Mouse (Mus musculus): ENCODE results near the gene Ccdc85b. TPM values are rescaled to one million over a fixed set of nuclear protein-coding genes. Genes with fewer than 3 reads are reported as not detected.

The Ccdc85b gene
- polyA plus RNA-seq, 1 experiment from 2014 or later = 7.7 TPM

DNA sequence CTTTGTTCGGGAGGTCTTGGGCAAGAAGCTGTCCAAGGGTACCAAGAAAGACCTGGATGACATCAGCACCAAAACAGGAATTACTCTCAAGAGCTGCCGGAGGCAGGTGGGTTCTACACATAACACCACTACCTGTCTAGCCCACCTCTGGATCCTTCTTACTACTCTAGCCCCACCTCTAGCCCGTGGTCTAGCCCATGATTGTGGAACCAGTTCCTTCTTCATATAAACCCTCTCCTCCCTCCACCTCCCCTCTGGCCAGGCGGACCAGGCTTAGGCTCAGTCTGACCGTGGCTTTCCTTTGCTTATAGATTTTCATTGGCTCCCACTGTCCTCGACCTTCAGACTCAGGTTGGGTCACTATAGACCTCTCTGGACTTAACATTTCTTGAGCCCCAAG, 3.7 kb upstream of the Ccdc85b start:
- H3K4me2 ChIP-seq (ENCODE audit: low read depth, low read length) = peak overlapping the region; percentile 90
- no peaks in the 10 kb centered on the region for H3K9me3 ChIP-seq (ENCODE audit: control insufficient read depth, low read length)
- 0 out of 2 replicates have a peak, but pooled peaks cover 3% of the 10 kb centered on the region for H3K27me3 ChIP-seq (ENCODE audit: control insufficient read depth, insufficient read depth, low read depth, low read length)
- peaks cover 19% of the 10 kb centered on the region for H3K36me3 ChIP-seq (ENCODE audit: control insufficient read depth, insufficient read depth, low read length)
- 83% methylated on average over 6 of the region's 6 CpGs for WGBS
- H3K4me1 ChIP-seq (replicated peaks; ENCODE audit: control insufficient read depth, insufficient read depth, low read length) = peaks cover 27% of the 10 kb centered on the region
- H3K9ac ChIP-seq (ENCODE audit: low read length) = peak overlapping the region; percentile 84
- H3K27ac ChIP-seq (ENCODE audit: low read length) = no peak overlapping the region
- ATAC-seq (ENCODE audit: low read depth) = no peak
- H3K4me3 ChIP-seq (ENCODE audit: low read length) = peak overlapping the region; percentile 90

DNA sequence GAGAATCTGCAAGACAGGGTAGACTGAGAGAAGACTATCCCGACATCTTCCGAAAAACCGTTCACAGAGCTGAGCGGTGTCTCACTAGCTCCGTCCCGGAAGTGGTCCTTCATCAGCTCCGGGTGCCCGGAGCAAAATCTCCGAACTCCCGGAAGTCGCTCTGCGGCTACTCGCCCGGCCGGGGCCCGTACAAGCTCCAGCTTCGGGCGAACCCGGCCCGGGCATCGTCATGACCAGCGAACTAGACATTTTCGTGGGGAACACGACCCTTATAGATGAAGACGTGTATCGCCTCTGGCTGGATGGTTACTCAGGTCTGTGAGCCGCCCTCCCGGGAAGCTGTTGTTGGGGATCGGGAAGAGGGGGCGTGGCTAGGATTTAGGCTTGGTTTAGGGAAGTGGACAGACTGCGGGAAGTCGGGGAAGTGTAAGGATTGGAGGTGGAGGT, 2.8 kb upstream of the Ccdc85b start, which contains the start of gene Fibp:
Fibp (plus strand) TSS at position 151 of the 447 bp plus-strand sequence.
- under 1% methylated on average over 32 of the region's 32 CpGs for WGBS
- Histone ChIP-seq H3K4me1 (replicated peaks; ENCODE audit: control insufficient read depth, insufficient read depth, low read length) (peaks cover 36% of the 10 kb centered on the region), H3K4me3 (ENCODE audit: low read length) (peak within 1 kb of the TSS; percentile 90)

DNA sequence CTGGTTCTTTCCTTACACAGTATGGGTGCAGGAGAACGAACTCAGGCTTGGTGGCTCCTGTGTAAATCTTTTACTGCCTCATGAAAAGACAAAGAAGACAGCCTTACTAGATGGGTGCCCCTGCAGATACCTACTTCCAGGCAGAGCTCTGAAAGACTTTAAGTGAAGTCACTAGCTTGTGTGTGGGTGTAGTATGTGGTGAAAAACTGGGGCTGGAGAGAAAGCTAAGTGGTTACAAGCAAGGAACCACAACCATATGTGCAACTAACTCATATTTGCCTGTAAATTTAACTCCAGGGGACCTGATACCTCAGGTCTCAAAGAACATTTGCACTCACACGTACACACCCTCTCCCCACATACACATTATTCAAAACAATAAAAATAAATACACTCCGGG, 2.2 kb upstream of the Ccdc85b start:
- Histone ChIP-seq H3K4me2 (ENCODE audit: low read depth, low read length) (peak overlapping the region; percentile 90), H3K36me3 (ENCODE audit: control insufficient read depth, insufficient read depth, low read length) (peaks cover 6% of the 10 kb centered on the region; the same call in 1 of the 2 replicates), H3K27me3 (ENCODE audit: control insufficient read depth, insufficient read depth, low read depth, low read length) (0 out of 2 replicates have a peak, but pooled peaks cover 3% of the 10 kb centered on the region), H3K9ac (ENCODE audit: low read length) (peak overlapping the region; percentile 84), H3K27ac (ENCODE audit: low read length) (peak overlapping the region; percentile 18; the same call in 1 of the 2 replicates), H3K4me1 (replicated peaks; ENCODE audit: control insufficient read depth, insufficient read depth, low read length) (peaks cover 41% of the 10 kb centered on the region), H3K9me3 (ENCODE audit: control insufficient read depth, low read length) (no peaks in the 10 kb centered on the region), H3K4me3 (ENCODE audit: low read length) (peak overlapping the region; percentile 90)
- ATAC-seq (ENCODE audit: low read depth) = no peak
- 13% methylated on average over 3 of the region's 3 CpGs for WGBS

More for the DNA sequence above, 2.8 kb upstream of the Ccdc85b start, which contains the start of gene Fibp:
- Histone ChIP-seq H3K36me3 (ENCODE audit: control insufficient read depth, insufficient read depth, low read length) (peaks cover 11% of the 10 kb centered on the region), H3K4me2 (ENCODE audit: low read depth, low read length) (peak within 1 kb of the TSS; percentile 90), H3K9ac (ENCODE audit: low read length) (peak within 1 kb of the TSS; percentile 84), H3K27me3 (ENCODE audit: control insufficient read depth, insufficient read depth, low read depth, low read length) (0 out of 2 replicates have a peak, but pooled peaks cover 3% of the 10 kb centered on the region), H3K27ac (ENCODE audit: low read length) (peak within 1 kb of the TSS; percentile 77), H3K9me3 (ENCODE audit: control insufficient read depth, low read length) (no peaks in the 10 kb centered on the region)
- peak; percentile 48 for ATAC-seq (ENCODE audit: low read depth)

DNA sequence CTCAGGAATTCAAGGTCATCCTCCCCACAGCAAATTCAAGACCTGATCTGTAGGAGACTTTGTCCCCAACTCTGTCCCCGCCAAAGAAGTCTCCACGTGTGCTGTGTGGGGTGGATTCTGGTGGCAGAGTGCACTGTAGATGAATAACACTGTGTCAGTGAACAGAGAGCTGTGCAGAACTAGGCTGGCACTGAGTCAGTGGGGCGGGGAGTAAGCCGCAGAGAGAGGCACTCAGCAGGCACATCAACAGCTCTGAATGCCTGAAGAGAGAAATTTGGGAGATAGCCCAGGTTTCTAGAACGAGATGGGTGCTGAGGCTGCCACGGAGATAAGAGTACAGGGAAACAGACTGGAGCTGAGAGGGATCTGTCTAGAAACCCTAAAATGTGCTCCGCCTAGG, 1.3 kb upstream of the Ccdc85b start:
- Histone ChIP-seq H3K9me3 (ENCODE audit: control insufficient read depth, low read length) (no peaks in the 10 kb centered on the region), H3K4me1 (replicated peaks; ENCODE audit: control insufficient read depth, insufficient read depth, low read length) (peaks cover 36% of the 10 kb centered on the region), H3K9ac (ENCODE audit: low read length) (no peak overlapping the region), H3K27ac (ENCODE audit: low read length) (no peak overlapping the region), H3K27me3 (ENCODE audit: control insufficient read depth, insufficient read depth, low read depth, low read length) (0 out of 2 replicates have a peak, but pooled peaks cover 3% of the 10 kb centered on the region), H3K36me3 (ENCODE audit: control insufficient read depth, insufficient read depth, low read length) (peaks cover 7% of the 10 kb centered on the region), H3K4me3 (ENCODE audit: low read length) (no peak overlapping the region), H3K4me2 (ENCODE audit: low read depth, low read length) (no peak overlapping the region)
- WGBS = 64% methylated on average over 7 of the region's 7 CpGs
- ATAC-seq (ENCODE audit: low read depth) = no peak

DNA sequence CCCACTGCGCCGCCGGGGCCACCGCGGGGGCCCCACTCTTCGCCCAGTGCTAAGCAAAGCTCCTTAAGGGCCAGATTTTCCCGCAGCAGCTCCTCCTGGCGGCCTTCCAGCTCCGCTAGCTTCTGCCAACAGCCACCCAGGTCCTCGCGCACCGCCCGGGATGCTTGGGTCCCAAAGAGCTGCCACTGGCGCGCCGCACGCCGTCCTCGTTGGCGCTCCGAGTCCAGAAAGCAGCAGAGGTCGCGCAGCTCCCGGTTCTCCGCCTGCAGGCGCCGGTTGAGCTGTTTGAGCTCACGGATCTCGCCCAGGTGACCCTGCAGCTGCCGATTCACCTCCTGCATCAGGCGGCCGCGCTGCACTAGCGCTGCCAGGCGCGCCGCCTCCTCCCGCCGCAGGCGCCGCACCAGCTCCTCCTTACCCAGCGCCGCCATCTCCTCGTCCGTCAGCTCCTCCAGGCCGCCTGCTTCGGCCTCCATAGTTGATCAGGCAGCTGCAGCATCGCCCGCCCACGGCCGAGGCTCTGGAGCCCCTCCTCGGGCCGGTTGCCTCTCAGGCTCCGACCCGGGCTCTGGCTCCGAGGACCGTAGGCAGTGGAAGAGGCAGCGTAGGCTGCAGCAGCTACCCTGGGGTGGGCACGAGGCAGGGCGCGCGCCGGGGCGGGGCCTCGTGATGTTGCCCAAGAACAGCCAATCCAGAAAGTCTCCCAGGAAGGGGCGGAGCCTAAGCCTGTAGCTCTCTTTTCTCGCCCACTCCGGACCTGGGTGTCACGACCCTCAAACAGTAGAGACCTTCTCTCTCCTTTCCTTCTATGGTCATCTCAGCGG, 560 bp downstream of the Ccdc85b start:
- H3K9me3 ChIP-seq (ENCODE audit: control insufficient read depth, low read length) = no peaks in the 10 kb centered on the region
- H3K4me1 ChIP-seq (replicated peaks; ENCODE audit: control insufficient read depth, insufficient read depth, low read length) = peaks cover 31% of the 10 kb centered on the region
- peak overlapping the region; percentile 97 for H3K4me2 ChIP-seq (ENCODE audit: low read depth, low read length)
- H3K36me3 ChIP-seq (ENCODE audit: control insufficient read depth, insufficient read depth, low read length) = peaks cover 4% of the 10 kb centered on the region; the same call in 1 of the 2 replicates
- peak overlapping the region; percentile 92 for H3K4me3 ChIP-seq (ENCODE audit: low read length)
- ATAC-seq (ENCODE audit: low read depth) = peak; percentile 93
- H3K27ac ChIP-seq (ENCODE audit: low read length) = peak overlapping the region; percentile 95
- under 1% methylated on average over 70 of the region's 70 CpGs for WGBS
- H3K27me3 ChIP-seq (ENCODE audit: control insufficient read depth, insufficient read depth, low read depth, low read length) = 0 out of 2 replicates have a peak, but pooled peaks cover 3% of the 10 kb centered on the region
- peak overlapping the region; percentile 92 for H3K9ac ChIP-seq (ENCODE audit: low read length)

DNA sequence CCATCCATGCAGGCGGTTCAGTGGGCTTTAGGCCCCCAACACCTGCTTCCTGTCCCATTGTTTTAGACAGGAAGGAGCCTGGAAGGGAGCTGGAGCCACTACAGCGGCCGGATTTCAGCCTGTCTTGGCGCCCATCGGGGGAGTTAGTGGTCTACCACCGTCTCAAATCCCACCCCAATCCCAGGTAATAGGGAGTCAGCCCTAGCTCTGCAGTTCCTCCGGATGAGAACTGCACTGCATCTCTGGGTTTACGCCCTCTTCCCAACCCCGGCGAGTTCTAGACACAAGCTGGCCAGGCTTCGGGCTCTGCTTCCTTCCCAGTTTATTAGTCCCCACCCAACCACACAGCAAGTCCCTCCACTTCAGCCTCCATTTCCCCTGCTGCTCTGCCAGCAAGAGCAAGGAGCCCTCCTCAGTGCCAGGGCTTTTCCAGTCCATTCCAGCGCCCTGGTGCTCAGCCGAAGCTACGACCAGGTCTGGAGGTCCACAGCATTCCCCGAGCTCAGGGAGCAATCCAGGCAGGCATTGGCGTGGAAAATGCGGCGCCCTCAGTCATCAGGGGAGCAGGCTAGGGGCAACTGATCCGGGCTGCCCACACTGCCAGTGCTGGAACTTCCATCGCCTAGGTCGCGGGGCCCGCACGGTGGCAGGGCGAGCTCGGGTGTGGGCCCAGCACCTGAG, 1.3 kb downstream of the Ccdc85b start:
- peak; percentile 6; the same call in 1 of the 2 replicates for ATAC-seq (ENCODE audit: low read depth)
- WGBS = 2% methylated on average over 26 of the region's 26 CpGs

DNA sequence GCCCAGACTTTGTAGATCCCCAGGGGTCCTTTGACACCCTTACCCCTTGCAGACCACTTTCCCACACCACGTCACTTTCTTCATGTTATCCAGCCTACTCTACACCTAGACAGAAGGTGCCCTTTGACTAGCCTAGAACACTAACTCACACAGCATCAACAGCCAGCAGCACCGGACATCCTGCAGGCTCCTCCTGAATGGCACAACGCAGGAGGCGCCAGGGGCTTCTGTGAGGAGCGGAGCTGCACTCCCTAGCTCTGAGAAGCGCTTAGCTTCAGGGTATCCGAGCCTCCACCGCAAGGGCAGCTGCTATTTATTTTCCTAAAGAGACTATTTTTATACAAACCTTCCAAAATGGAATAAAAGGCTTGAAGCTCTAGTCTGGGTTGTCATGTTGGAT, 2.1 kb downstream of the Ccdc85b start:
- no peaks in the 10 kb centered on the region for H3K9me3 ChIP-seq (ENCODE audit: control insufficient read depth, low read length)
- peak overlapping the region; percentile 92 for H3K4me3 ChIP-seq (ENCODE audit: low read length)
- H3K36me3 ChIP-seq (ENCODE audit: control insufficient read depth, insufficient read depth, low read length) = peaks cover 4% of the 10 kb centered on the region; the same call in 1 of the 2 replicates
- no peak for ATAC-seq (ENCODE audit: low read depth)
- peaks cover 24% of the 10 kb centered on the region for H3K4me1 ChIP-seq (replicated peaks; ENCODE audit: control insufficient read depth, insufficient read depth, low read length)
- WGBS = 55% methylated on average over 8 of the region's 8 CpGs
- H3K9ac ChIP-seq (ENCODE audit: low read length) = peak overlapping the region; percentile 92
- peaks cover 3% of the 10 kb centered on the region; the same call in 1 of the 2 replicates for H3K27me3 ChIP-seq (ENCODE audit: control insufficient read depth, insufficient read depth, low read depth, low read length)
- peak overlapping the region; percentile 97 for H3K4me2 ChIP-seq (ENCODE audit: low read depth, low read length)
- H3K27ac ChIP-seq (ENCODE audit: low read length) = peak overlapping the region; percentile 56

More for the DNA sequence above, 1.3 kb downstream of the Ccdc85b start:
- Histone ChIP-seq H3K27me3 (ENCODE audit: control insufficient read depth, insufficient read depth, low read depth, low read length) (0 out of 2 replicates have a peak, but pooled peaks cover 3% of the 10 kb centered on the region), H3K9me3 (ENCODE audit: control insufficient read depth, low read length) (no peaks in the 10 kb centered on the region), H3K4me1 (replicated peaks; ENCODE audit: control insufficient read depth, insufficient read depth, low read length) (peaks cover 29% of the 10 kb centered on the region), H3K9ac (ENCODE audit: low read length) (peak overlapping the region; percentile 92), H3K4me2 (ENCODE audit: low read depth, low read length) (peak overlapping the region; percentile 97), H3K36me3 (ENCODE audit: control insufficient read depth, insufficient read depth, low read length) (peaks cover 4% of the 10 kb centered on the region; the same call in 1 of the 2 replicates), H3K27ac (ENCODE audit: low read length) (peak overlapping the region; percentile 95), H3K4me3 (ENCODE audit: low read length) (peak overlapping the region; percentile 92)

DNA sequence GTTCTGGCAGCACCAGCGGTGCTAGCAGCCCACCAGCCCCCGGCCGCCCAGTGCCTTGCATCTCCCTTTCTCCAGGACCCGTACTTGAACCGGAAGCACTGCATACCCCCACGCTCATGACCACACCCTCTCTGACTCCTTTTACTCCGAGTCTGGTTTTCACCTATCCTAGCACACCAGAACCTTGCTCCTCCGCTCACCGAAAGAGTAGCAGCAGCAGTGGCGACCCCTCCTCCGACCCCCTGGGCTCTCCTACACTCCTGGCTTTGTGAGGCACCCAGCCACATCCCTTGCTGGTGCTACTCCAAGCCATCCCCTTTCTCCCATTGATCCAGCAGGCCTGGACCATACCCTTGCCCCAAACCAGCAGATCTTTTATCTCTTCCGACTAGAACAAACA, 2.7 kb downstream of the Ccdc85b start:
- H3K4me2 ChIP-seq (ENCODE audit: low read depth, low read length) = peak overlapping the region; percentile 97
- WGBS = 85% methylated on average over 12 of the region's 12 CpGs
- H3K9ac ChIP-seq (ENCODE audit: low read length) = peak overlapping the region; percentile 92
- peaks cover 7% of the 10 kb centered on the region for H3K27me3 ChIP-seq (ENCODE audit: control insufficient read depth, insufficient read depth, low read depth, low read length)
- H3K9me3 ChIP-seq (ENCODE audit: control insufficient read depth, low read length) = no peaks in the 10 kb centered on the region
- H3K36me3 ChIP-seq (ENCODE audit: control insufficient read depth, insufficient read depth, low read length) = peaks cover 4% of the 10 kb centered on the region; the same call in 1 of the 2 replicates
- no peak for ATAC-seq (ENCODE audit: low read depth)
- no peak overlapping the region for H3K27ac ChIP-seq (ENCODE audit: low read length)
- peak overlapping the region; percentile 92 for H3K4me3 ChIP-seq (ENCODE audit: low read length)
- H3K4me1 ChIP-seq (replicated peaks; ENCODE audit: control insufficient read depth, insufficient read depth, low read length) = peaks cover 21% of the 10 kb centered on the region

All from lung, embryonic 16.5 days (tissue).